Mouse (Mus musculus) limb, embryonic 14.5 days (tissue): ENCODE results near the gene Col26a1. TPM values are rescaled to one million over a fixed set of nuclear protein-coding genes. Genes with fewer than 3 reads are reported as not detected.
A peak's percentile ranks its signal among the peaks of the same experiment; 100 is the strongest.

Experiments
- ATAC-seq: fragments of 200-750 bp; cut with Nextera tagmentation; 2 replicates; pipeline ENCODE4 v1.8.0; 2017; ENCODE audit warnings: low read depth, moderate number of reproducible peaks, moderate TSS enrichment; ENCODE audit not compliant: low FRiP score
- DNase-seq: peaks from one replicate; pipeline ENCODE4 v3.0.0-alpha.2; 2015; ENCODE audit warnings: low spot score
- H3K27ac ChIP-seq: fragments of 300-500 bp; sonication (generic); replicated peaks from 2 replicates; pipeline ENCODE4 v1.5.1; 2014; ENCODE audit warnings: low read depth, mild to moderate bottlenecking, low read length, moderate library complexity, mixed read lengths
- H3K27me3 ChIP-seq: fragments of 300-500 bp; sonication (generic); 2 replicates; pipeline ENCODE4 v1.6.1; 2014; ENCODE audit warnings: low read length, mixed read lengths; ENCODE audit not compliant: control insufficient read depth, insufficient read depth
- H3K36me3 ChIP-seq: fragments of 300-500 bp; sonication (generic); 2 replicates; pipeline ENCODE4 v1.6.1; 2014; ENCODE audit warnings: mild to moderate bottlenecking, low read length, moderate library complexity, mixed read lengths; ENCODE audit not compliant: control insufficient read depth, insufficient read depth
- H3K4me1 ChIP-seq: fragments of 300-500 bp; sonication (generic); 2 replicates; pipeline ENCODE4 v1.6.1; 2014; ENCODE audit warnings: antibody characterized with exemption, low read length, mixed read lengths; ENCODE audit not compliant: control insufficient read depth, insufficient read depth
- H3K4me2 ChIP-seq: fragments of 300-500 bp; sonication (generic); replicated peaks from 2 replicates; pipeline ENCODE4 v1.6.1; 2014; ENCODE audit warnings: low read depth, mild to moderate bottlenecking, low read length, moderate library complexity; ENCODE audit not compliant: severe bottlenecking
- H3K4me3 ChIP-seq: fragments of 300-500 bp; sonication (generic); replicated peaks from 2 replicates; pipeline ENCODE4 v1.5.1; 2014; ENCODE audit warnings: low read length
- H3K9ac ChIP-seq: fragments of 300-500 bp; sonication (generic); 2 replicates; pipeline ENCODE4 v1.6.1; 2014; ENCODE audit warnings: mild to moderate bottlenecking, low read depth, low read length, moderate library complexity; ENCODE audit not compliant: severe bottlenecking
- H3K9me3 ChIP-seq: fragments of 300-500 bp; sonication (generic); 2 replicates; pipeline ENCODE4 v1.6.1; 2016; ENCODE audit warnings: low read length; ENCODE audit not compliant: control insufficient read depth
- POLR2A ChIP-seq: fragments of 200-500 bp; IDR thresholded peaks from 2 replicates; pipeline ENCODE4 v1.8.0; 2012; ENCODE audit warnings: inconsistent platforms, mild to moderate bottlenecking, moderate library complexity, borderline replicate concordance; ENCODE audit not compliant: insufficient read depth, insufficient read length; ENCODE audit errors: extremely low read depth
- WGBS: fragments of 180-500 bp; shearing (Covaris S2); extraction: QIAGEN DNeasy Blood & Tissue Kit; methylation state at CpG from one replicate; pipeline ENCODE4 v1.1.7; 2014; 5-methylcytosine and 5-hydroxymethylcytosine counted together
- polyA plus RNA-seq, 2 experiments: library from polyadenylated mRNA; depleted of rRNA in 1 of 2; stranded (reverse) in 1 of 2; unstranded in 1 of 2; fragments of >200 nt; fragmentation: Nextera tagmentation in 1 of 2; extraction: Ambion mirVana in 1 of 2; gene quantifications; 2 replicates each; pipeline versions ENCODE4 v1.2.1 to v1.2.3; 2012 to 2014

Col26a1 gene
- polyA plus RNA-seq, 2 experiments: 85.5 to 219 TPM

DNA sequence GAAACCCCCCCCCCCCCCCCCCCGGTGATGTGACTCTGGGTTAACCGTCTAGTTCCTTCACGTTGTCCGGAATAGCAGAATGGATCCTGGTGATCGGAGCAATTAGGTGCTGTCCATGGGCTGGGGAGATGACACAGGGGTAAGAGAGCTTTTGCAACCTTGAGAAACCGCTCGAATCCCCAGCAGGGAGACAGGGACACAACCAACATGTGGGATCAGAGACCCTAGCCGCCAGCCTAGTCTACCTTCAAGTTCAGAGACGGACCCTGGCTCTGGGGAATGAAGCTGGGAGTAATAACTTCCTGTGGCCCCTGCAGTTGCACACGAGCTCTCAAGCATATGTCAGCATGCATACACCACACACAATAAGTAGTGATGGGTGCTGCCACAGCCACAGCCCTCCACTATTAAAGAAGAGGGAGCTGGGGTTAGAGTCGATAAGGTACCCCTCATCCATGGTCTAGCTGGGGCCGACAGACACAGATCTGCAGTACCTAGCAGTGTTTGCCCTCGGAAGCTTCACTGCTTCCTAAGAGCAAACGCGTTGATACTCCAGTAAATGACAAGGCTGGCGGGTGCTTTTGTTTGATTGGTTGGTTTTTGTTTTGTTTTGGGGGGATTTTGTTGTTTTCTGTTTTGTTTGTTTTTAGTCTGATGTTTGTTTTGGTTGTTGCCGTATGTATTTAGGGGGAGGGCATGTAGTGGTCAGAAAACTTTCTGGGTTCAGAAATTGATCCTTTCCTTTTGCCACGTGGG, 36.7 kb upstream of the Col26a1 start:
- no peaks in the 10 kb centered on the region for H3K27me3 ChIP-seq
- 23% methylated on average over 17 of the region's 18 CpGs for WGBS
- peak overlapping the region; percentile 54 for H3K4me3 ChIP-seq
- H3K4me2 ChIP-seq: peak overlapping the region; percentile 91
- no peak; the same call in 1 of the 2 replicates for ATAC-seq
- no peak for DNase-seq
- H3K9me3 ChIP-seq: no peaks in the 10 kb centered on the region
- peak overlapping the region; percentile 73 for H3K9ac ChIP-seq
- no peaks in the 10 kb centered on the region for H3K4me1 ChIP-seq
- no peak for TF ChIP-seq POLR2A
- no peaks in the 10 kb centered on the region for H3K36me3 ChIP-seq
- no peak overlapping the region for H3K27ac ChIP-seq

- Histone ChIP-seq H3K36me3 (no peaks in the 10 kb centered on the region), H3K4me2 (peak overlapping the region; percentile 91), H3K4me3 (peak overlapping the region; percentile 54), H3K27me3 (no peaks in the 10 kb centered on the region), H3K9ac (peak overlapping the region; percentile 73), H3K4me1 (no peaks in the 10 kb centered on the region), H3K9me3 (no peaks in the 10 kb centered on the region), H3K27ac (no peak overlapping the region; the same call in 1 of the 2 replicates)
- DNase-seq (peak; percentile 92), ATAC-seq (peak; percentile 88)
- 3% methylated on average over 38 of the region's 38 CpGs for WGBS
- no peak for TF ChIP-seq POLR2A
These were observed 35.9 kb upstream of the Col26a1 start for GRCm38 (mm10) chr5:136918655-136919472.

GRCm38 (mm10) chr5:136917613-136918242, 34.7 kb upstream of the Col26a1 start:
- ATAC-seq: no peak

DNA sequence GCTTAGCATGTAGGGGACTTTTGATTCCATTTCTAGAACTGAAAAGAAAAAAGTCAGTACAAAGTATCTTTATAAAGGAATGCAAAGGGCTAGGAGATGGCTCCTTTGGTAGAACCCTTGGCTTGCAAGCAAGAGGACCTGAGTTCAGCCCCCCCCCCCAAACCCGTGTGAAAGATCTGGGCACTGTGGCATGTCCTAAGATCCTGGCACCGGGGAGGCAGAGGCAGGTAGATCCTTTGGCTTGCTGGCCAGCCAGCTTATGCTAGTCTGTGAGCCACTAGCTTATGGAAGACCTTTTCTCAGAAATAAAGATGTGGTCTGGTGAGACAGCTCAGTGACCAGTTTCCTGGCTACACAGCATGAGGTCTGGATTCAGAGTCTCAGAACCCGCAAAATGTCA, 31.2 kb upstream of the Col26a1 start:
- Histone ChIP-seq H3K27ac (no peak overlapping the region), H3K9ac (no peak overlapping the region), H3K4me3 (no peak overlapping the region), H3K36me3 (peaks cover 24% of the 10 kb centered on the region), H3K4me2 (no peak overlapping the region), H3K4me1 (no peaks in the 10 kb centered on the region), H3K9me3 (no peaks in the 10 kb centered on the region), H3K27me3 (no peaks in the 10 kb centered on the region)
- 84% methylated on average over 3 of the region's 3 CpGs for WGBS
- no peak for ATAC-seq
- no peak for DNase-seq
- TF ChIP-seq POLR2A: no peak

More at GRCm38 (mm10) chr5:136917613-136918242, 34.7 kb upstream of the Col26a1 start:
- Histone ChIP-seq H3K9ac (no peak overlapping the region), H3K4me1 (no peaks in the 10 kb centered on the region), H3K27ac (no peak overlapping the region), H3K9me3 (no peaks in the 10 kb centered on the region), H3K36me3 (peaks cover 11% of the 10 kb centered on the region), H3K27me3 (no peaks in the 10 kb centered on the region), H3K4me2 (no peak overlapping the region), H3K4me3 (no peak overlapping the region)
- TF ChIP-seq POLR2A: no peak
- 91% methylated on average over 8 of the region's 8 CpGs for WGBS
- no peak for DNase-seq
